Mouse (Mus musculus) layer of hippocampus, adult 9-10 months (tissue): ENCODE results near the gene Smim17.
"Not testable (repeated sequence)": the region's sequence is repeated elsewhere in the genome, so short reads cannot be mapped to it uniquely, and the experiment has no call there.

Experiments
- DNase-seq: peaks from one replicate; pipeline ENCODE4 v3.0.0; 2022; ENCODE audit warnings: low spot score

The Smim17 gene

DNA sequence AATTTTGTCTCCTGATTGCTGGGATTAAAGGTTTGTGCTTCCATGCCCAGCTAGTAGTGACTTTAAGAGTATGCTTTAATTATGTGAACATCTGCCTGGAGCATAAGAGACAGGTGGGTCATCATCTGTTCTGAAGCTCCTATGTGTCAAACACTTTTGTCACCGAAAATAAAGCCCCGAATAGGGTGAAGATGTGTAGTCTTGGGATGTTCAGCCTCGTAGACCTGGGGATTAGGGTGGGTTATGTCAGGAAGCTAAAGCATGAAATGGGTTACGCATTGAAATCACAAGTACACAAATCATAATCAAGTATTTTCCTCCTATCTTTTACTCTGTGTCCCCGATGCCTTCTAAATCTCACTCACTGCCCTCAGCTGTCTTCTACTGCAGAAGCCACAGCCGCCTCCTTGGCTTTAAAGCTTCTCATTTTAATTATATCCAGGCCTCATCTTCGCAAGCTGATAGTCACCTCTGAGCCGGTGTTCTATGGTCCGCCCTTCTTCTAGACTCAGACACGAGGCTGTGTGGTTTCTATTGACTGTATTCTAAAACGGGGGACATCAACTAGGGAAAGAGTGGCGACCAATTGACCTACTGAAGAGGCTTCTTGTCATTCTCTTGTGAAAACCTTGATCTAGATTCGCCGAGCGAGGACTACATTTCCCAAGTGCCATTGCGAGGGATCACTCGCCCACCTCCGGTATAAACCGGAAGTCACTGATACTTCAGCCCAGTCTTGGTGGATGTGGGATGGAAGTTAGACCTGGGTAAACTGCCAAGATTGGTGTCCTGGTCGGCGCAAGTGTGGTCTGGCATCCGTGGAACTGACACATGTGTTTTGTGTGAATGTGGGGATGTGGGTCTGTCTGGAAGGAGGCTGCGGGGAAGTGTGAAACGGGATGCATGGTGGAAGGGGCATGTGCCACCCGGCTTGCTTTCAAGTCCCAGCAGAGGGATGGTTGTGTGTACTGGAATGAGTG is at the start of gene Smim17:
Gene Smim17, plus strand, starts transcription at position 720 of the 980 bp plus-strand sequence.
- peak; percentile 70 for DNase-seq

DNA sequence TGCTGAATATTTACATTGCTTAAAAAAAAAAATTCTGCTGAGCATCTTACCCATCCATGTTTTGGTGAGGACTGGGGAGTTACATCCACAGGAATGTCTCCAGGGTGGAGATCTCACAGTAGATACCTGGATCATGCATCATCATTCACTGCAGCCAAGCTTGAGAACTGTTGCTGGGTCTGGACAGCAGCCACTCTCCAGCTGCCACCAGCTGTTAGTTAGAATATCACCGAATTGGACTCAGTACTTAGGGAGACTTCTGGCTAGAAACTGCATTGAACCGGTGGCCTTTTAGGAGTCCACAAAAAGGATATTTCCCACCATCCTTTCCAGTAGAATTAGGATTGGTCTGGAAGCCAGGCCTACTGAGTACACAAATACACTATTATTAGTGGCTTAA is 40.4 kb upstream of the Smim17 start:
- no peak for DNase-seq

DNA sequence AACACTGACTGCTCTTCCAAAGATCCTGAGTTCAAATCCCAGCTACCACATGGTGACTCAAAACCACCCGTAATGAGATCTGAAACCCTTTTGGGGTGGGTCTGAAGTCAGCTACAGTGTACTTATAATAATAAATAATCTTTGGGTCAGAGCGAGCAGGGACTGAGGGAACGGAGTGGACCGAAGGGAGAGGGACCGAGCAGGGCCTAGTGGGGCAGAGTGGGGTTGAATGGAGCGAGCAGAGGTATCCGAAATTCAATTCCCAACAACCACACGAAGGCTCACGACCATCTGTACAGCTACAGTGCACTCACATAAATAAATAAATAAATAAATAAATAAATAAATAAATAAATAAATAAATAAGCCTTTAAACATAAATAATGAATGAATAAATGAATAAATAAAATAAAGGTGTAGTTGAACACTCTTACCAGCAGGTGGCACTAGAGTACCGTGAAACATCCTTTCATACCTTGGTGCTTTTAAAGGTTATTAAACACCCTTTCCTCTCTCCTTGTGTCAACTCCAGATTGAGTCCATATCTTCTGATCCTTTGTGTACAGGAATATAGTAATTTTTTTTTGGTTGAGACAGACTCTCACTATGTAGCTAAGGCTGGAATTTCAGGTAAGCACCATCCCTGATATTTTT is 39.5 kb upstream of the Smim17 start:
- DNase-seq, result no peak

DNA sequence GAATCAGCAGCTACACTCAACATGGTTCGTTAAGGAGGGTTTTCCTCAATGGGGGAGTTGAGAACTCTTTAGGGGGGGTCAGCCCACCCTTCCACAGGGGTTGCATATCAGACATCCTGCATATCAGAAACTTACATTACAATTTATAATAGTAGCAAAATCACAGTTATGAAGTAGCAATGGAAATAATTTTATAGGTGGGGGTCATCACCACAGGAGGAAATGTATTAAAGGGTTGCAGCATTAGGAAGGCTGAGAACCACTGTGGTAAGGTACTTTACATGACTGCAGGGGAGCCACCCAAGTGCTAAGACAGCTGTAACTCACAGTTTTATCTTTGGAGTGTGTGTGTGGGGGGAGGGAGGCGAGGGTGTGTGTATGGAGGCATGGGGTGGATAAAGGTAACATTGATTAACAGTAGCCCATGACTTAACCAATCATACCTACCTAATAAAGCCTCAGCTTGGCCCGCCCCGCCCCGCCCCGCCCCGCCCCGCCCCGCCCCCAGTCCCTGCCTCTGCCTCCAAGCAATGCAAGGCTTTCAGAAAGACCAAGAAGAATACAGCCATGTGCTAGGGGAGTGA is 37.9 kb upstream of the Smim17 start:
- DNase-seq, result no peak

DNA sequence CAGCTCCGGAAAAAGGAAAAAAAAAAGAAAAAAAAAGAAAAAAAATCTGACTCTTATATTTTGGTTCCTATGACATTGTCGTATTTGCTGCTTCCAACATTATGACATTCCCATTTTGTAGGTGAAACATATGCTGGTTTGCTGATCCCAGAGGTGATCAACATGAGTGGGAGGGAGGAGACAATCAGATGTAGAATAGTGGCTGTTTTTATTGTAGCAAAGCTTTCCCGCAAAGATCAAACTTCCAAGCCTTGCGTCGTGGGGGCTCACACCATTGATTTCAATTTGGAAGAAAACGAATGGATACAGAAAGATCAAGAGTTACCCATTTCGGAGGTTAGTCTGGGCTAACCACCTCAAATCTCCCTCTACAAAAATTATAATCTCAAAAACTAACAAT is 36.8 kb upstream of the Smim17 start:
- DNase-seq, result no peak

DNA sequence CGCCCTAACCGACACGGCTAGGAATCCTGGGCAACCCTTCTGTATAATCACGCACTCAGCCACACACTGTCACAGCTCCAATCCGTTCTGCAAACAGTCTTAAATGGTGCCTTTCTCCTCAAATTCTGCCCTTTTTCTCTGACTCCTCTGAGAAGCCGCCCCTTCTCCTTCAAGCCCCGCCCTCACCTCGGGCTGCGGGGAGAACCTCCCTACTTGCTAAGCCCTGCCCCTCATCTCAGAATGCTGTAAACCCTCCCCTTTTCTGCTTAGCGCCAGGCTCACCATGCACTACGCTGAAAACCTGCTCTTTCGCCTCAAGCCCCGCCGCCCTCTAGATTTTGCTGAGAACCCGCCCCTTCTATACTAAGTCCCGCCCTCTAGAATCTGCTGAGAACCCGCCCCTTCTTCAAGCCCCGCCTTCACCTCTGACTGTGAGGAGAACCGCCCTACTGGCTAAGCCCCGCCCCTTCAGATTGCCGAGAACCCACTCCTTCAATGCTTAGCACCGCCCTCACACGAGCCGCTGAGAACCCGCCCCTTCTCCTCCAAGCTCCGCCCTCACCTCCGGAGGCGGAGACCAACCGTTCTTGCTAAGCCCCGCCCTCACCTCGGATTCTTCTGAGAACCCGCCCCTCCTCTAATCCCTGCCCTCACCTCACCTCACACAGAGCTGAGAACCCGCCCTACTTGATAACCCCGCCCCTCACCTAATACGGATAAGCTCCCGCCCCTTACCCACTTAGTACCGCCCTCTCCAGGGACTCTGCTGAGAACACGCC is 36.1 kb upstream of the Smim17 start:
- peak; percentile 94 for DNase-seq

DNA sequence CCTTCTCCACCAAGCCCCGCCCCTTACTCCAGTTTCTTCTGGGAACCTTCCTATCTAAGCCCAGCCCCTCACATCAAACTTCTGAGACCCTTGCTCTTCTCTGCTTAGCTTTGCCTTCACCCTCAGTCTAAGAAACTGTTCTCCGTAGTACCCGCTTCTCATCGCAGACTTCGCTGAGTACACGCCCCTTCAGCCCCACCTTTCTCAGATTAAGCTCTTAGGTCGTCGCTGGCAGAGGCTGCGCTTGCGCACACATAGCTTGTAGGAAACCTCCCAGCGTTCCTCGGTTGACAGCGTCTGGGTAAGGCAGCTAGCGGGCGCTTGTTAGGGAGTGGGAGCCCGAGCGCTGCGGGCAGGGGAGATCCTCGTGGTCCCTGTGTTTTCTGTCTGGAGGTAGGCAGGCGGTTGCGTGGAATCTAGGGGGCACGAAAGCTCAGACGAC is 35.4 kb upstream of the Smim17 start, which contains the start of gene Zfp78:
Gene Zfp78, plus strand, starts transcription at position 234 of the 442 bp plus-strand sequence.
- no peak for DNase-seq

DNA sequence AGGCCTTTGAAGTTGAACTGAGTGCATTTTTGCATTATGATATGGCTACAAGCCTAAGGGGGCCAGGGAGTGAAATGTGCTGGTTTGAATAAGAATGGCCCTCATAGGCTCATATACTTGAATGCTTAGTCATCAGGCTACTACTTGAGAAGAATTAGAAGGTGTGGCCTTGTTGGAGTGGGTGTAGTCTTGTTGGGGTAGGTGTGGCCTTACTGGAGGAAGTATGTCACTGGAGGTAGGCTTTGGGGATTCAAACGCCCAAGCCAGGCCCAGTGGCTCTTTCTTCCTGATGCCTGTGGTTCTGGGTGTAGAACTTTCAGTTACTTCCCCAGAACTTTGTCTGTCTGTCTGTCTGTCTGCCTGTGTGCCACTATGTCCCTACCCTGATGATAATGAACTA is 33.8 kb upstream of the Smim17 start:
- DNase-seq, result no peak

DNA sequence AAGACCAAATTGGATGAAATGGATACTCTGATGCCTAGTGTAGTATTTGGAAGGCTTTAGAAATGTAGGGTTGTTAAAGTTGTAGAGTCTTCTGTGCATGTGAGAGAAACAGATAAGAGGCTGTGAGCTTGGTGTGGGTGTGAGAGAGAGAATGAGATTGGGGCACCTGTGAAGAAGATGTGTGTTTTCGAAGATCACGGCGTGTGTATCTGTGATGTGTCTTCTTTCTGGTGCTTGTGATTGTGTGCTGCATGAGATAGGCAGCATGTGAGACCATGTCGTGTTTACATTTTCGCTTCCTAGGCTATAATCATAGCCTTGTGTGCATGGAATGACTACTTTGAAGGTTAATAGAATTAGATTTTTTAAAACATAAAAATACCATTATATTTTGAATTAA is 31.3 kb upstream of the Smim17 start:
- DNase-seq, result no peak

DNA sequence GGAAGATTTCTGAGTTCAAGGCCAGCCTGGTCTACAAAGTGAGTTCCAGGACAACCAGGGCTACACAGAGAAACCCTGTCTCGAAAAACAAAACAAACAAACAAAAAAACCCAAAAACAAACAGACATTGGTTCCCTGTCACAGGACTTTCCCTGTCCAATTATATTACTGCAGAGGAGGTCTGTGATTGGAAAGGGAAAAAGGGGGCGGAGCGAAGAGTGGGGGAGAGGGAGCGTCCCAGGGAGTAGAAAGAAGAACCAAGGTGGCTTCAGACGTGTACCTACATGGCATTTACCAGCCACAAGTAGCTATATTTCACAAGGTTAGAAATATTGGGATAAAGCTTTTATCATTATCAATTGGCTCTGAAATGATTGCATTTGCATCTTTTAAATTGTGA is 30.4 kb upstream of the Smim17 start:
- DNase-seq, result not testable (repeated sequence)

DNA sequence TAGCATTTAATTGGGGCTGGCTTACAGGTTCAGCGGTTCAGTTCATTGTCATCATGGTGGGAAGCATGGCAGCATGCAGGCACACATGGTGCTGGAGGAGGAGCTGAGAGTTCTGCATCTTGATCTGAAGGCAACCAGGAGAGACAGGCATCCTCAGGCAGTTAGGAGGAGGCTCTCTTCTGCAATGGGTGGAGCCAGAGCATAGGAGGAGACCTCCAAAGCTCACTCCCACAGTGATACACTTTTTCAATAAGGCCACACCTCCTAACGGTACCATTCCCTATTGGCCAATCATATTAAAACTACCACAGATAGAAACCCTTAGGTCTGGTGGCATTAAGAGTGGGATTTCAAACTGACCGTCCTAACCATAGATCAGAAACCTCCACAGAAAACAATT is 29.1 kb upstream of the Smim17 start:
- DNase-seq, result no peak

DNA sequence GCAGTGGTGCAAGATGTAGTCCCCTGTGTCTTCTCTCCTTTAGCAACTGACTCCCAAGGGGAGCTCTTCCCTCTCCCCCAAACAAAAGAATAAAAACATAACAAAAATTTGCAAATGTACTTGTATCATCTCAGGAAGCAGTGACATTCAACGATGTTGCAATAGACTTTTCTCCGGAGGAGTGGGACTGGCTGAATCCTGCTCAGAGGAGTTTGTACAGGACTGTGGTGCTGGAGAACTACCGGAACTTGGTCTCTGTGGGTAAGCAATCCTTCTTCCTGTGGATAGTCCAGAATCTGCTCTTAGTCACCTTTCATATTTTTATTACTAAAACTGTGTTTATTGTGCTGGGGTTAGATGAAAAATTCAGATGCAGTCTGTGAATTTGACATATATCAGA is 25.5 kb upstream of the Smim17 start:
- no peak for DNase-seq

DNA sequence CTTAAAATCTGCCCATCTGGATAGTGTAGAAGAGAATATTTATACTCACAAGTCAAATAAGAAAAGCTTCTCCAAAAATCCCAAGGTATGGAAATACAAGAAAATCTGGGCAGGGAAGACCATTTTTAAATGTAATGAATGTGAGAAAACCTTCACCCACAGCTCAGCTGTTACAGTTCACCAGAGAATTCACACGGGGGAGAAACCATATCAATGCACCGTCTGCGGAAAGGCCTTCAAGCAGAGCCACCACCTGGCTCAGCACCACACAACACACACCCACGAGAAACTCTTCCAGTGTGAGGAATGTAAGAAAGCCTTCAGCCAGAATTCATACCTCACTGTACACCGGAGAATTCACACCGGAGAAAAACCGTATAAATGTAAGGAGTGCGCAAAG is 20.1 kb upstream of the Smim17 start:
- DNase-seq, result no peak

DNA sequence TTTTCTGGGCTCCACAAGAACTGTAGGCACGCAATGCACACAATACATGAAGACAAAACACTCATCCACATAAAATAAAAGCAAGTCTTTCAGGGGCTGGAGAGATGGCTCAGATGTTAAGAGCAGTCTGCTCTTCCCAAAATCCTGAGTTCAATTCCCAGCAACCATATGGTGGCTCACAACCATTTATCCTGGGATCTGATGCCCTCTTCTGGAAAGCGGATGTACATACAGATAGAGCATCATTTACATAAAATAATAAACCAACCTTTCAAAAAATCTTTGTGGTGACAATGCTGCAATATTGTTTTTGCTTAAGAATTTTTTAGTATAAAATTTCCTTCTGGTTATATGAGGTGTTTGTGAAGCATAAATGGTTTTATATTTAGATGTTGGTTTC is 17.1 kb upstream of the Smim17 start:
- no peak for DNase-seq

DNA sequence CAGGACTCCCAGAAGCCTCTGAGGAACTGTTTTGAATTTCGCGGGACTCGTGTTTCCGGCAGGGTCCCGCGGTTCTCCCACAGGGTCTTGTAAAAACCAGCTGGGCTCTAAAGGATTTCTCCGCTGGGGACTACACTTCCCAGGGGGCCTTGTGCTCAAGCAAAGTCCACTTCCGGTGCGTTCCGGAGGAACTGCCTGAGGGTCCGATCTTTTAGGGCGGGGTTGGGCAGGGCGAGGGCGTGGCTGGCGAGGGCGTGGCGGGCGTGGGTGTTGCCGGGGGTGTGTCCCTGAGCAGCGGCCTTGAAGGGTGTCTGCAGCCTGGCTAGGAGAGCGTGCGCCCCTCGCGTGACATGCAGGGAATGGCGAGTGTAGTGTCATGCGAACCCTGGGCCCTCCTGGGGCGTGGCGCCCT is 15.5 kb upstream of the Smim17 start, which contains the start of gene Zfp28:
Gene Zfp28, plus strand, starts transcription at position 252 of the 412 bp plus-strand sequence.
- peak; percentile 71 for DNase-seq

DNA sequence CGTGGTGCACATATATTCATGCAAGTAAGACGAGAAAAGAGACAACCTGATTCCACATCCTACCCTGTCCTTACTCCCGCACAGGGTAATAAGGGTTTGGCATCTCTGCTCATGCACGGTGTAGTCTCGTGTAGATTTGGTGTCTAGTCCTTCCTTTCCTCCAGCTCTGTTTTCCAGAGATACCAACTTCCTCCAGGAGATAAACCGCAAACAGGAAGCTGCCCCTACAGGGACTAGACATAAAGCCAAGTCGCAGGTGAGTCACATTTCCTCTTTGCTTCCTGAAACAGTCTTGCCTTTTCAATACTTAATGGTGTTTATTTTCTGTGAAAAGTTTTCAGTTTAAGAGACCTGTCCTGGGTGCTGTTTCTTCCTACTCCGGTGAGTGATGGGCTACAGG is 14.5 kb upstream of the Smim17 start:
- DNase-seq, result no peak

DNA sequence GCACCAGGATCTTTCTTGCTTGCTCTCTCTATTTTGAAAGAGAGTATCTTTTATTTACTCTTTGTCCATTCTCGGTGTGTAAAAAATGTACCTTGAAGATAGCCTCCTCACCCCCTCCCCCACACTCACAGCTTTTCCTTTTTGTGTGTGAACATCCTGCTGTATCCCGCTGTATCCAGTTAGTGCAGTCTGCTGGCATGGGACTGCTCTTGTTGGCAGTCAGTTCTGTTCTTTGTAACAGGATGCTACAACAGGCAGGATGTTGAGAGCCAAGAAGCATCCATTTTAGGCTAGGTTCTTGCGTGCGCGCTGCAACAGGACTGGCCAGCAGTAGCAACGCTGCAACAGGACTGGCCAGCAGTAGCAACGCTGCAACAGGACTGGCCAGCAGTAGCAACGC is 11.5 kb upstream of the Smim17 start:
- DNase-seq, result no peak

DNA sequence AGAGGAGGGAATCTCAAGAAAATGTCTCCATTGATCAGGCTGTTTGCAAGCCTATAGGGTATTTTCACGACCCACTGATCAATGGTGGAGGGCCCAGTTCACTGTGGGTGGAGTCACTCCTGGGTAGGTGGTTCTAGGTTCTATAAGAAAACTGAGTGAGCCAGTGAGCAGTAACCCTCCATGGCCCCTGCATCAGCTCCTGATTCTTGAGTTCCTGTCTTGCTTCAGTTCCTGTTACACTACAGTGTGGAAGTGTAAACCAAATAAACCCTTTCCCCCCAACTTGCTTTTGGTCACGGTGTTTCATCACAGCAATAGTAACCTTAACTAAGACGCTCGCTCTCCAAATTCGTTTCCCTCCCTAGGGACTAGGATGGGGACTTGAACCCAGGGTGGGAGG is 9.5 kb upstream of the Smim17 start:
- DNase-seq, result no peak

DNA sequence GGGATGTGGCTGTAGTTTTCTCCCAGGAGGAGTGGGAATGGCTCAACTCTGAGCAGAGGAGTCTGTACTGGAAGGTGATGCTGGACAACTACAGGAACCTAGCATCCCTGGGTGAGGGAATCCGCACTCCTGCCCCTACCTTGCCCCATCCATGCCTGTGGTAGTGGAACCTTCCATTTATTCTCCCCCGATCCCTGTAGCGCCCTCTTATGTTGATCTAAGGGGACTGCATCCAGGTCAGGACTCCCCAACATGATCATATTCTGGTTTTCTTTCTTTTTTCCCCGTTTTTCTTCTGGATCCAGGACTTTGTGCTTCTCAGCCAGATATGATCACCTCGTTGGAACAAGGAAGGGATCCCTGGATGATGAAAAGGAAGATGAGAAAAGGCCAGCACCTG is 9.1 kb upstream of the Smim17 start:
- no peak for DNase-seq

DNA sequence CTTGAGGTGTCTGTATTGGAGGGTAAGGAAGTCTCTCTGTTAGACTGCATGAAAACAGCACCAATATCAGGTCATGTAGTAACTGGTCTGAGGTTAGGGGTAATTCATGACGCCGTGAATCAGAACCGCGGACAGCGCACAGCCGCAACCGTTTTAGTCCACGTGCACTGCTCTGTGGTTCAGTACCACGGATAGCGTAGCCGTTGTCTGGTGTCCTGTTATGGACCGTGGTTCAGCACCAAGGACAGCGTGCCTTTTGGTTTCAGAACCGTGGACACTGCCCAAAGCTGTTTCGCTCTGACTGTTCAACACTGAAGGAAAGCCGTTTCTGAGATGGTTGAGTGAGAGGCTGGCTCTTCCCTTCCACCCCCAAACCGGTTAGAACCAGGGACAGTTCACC is 11.5 kb downstream of the Smim17 start, which contains the start of gene Gm20715:
Gene Gm20715, plus strand, starts transcription at position 235 of the 400 bp plus-strand sequence.
- DNase-seq, result peak; percentile 62

DNA sequence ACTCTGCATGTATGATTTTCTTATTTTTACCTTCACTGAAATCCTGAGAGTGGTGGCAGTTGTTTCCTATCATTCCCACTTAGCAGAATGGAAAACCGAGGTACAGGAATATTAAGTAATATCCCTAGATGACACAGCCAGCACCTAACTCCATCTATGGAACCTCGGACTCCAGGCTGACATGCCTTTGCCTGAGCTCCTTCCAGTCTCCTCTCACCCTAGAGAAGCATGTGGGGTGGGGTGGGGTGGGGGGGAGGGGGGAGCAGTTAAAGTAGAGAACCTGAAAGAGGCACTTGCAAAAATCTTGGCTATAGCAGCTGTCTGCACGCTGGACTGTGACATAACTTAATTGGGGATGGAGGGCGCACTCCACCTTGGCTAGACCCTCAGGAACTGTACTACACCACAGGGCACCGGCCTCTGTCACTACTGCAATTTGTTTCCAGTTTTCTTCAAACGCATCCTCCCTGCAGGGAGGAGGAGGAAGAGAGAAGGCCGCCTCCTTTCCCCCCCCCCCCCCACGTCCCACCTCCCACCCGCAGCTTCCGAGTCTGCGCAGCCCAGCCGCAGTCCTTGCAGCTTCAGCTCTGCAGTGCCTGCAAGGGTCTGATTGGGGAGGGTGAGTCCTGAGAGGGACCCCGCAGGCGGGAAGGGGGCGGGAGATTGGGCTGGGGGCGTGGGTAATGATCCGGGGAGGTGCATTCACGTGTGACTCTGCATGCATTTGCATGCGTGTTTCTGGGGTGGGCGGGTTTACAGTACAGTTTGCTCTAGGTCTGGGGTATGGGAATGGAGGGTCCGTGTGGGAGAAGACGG is 16.3 kb downstream of the Smim17 start:
- DNase-seq, result no peak
